Mouse (Mus musculus) heart, embryonic 16.5 days (tissue): Measurements from ENCODE around the gene Tmem108. TPM values are rescaled to one million over a fixed set of nuclear protein-coding genes. Genes with fewer than 3 reads are reported as not detected.
A peak's percentile ranks its signal among the peaks of the same experiment; 100 is the strongest.

ENCODE experiments used
- ATAC-seq: fragments of 200-750 bp; cut with Nextera tagmentation; replicated peaks from 2 replicates; pipeline ENCODE4 v1.8.0; 2017; ENCODE audit warnings: moderate number of reproducible peaks; ENCODE audit not compliant: insufficient read depth, low FRiP score; ENCODE audit errors: extremely low read depth
- H3K27ac ChIP-seq: fragments of 300-500 bp; sonication (generic); 2 replicates; pipeline ENCODE4 v1.5.1; 2014; ENCODE audit warnings: mild to moderate bottlenecking, low read length, control low read depth, moderate library complexity
- H3K27me3 ChIP-seq: fragments of 300-500 bp; sonication (generic); 2 replicates; pipeline ENCODE4 v1.6.1; 2014; ENCODE audit warnings: low read length, mixed read lengths; ENCODE audit not compliant: control insufficient read depth, insufficient read depth
- H3K36me3 ChIP-seq: fragments of 300-500 bp; sonication (generic); 2 replicates; pipeline ENCODE4 v1.6.1; 2014; ENCODE audit not compliant: control insufficient read depth, insufficient read depth
- H3K4me1 ChIP-seq: fragments of 300-500 bp; sonication (generic); 2 replicates; pipeline ENCODE4 v1.6.1; 2014; ENCODE audit warnings: low read length, mixed read lengths; ENCODE audit not compliant: control insufficient read depth, insufficient read depth
- H3K4me2 ChIP-seq: fragments of 300-500 bp; sonication (generic); 2 replicates; pipeline ENCODE4 v1.6.1; 2014; ENCODE audit warnings: low read depth, mild to moderate bottlenecking, control low read depth, low read length
- H3K4me3 ChIP-seq: fragments of 300-500 bp; sonication (generic); 2 replicates; pipeline ENCODE4 v1.5.1; 2014; ENCODE audit warnings: mild to moderate bottlenecking, control low read depth, low read length
- H3K9ac ChIP-seq: fragments of 300-500 bp; sonication (generic); 2 replicates; pipeline ENCODE4 v1.6.1; 2014; ENCODE audit warnings: low read length, control low read depth
- H3K9me3 ChIP-seq: fragments of 300-500 bp; sonication (generic); replicated peaks from 2 replicates; pipeline ENCODE4 v1.6.1; 2016; ENCODE audit warnings: low read length; ENCODE audit not compliant: control insufficient read depth
- WGBS: fragments of 180-500 bp; shearing (Covaris S2); extraction: QIAGEN DNeasy Blood & Tissue Kit; methylation state at CpG from one replicate; pipeline ENCODE4 v1.1.7; 2014; 5-methylcytosine and 5-hydroxymethylcytosine counted together
- polyA plus RNA-seq: library from polyadenylated mRNA; unstranded; fragments of >200 nt; fragmentation: Nextera tagmentation; extraction: Ambion mirVana; gene quantifications from 2 replicates; pipeline ENCODE4 v1.2.1, GENCODE M21; 2015

Tmem108 gene
- polyA plus RNA-seq, 1 experiment from 2014 or later = 44.8 TPM

GRCm38 (mm10) chr9:103575901-103576300 lies 185.7 kb downstream of the Tmem108 start:
- Histone ChIP-seq H3K9ac (no peak overlapping the region), H3K4me2 (no peak overlapping the region), H3K4me3 (no peak overlapping the region), H3K27ac (no peak overlapping the region), H3K4me1 (peaks cover 16% of the 10 kb centered on the region), H3K27me3 (no peaks in the 10 kb centered on the region), H3K36me3 (no peaks in the 10 kb centered on the region), H3K9me3 (no peaks in the 10 kb centered on the region)
- 81% methylated on average over 5 of the region's 5 CpGs for WGBS
- ATAC-seq = no peak

- no peaks in the 10 kb centered on the region for H3K36me3 ChIP-seq
- no peak overlapping the region for H3K4me2 ChIP-seq
- no peak overlapping the region for H3K27ac ChIP-seq
- peak overlapping the region; percentile 14; the same call in 1 of the 2 replicates for H3K9ac ChIP-seq
- 28% methylated on average over 5 of the region's 5 CpGs for WGBS
- H3K4me3 ChIP-seq = no peak overlapping the region
- ATAC-seq = no peak
- H3K4me1 ChIP-seq = peaks cover 11% of the 10 kb centered on the region
- H3K27me3 ChIP-seq = no peaks in the 10 kb centered on the region
- H3K9me3 ChIP-seq = no peaks in the 10 kb centered on the region
Measured at GRCm38 (mm10) chr9:103573994-103574750, 187.5 kb downstream of the Tmem108 start.

GRCm38 (mm10) chr9:103570158-103570741 lies 191.4 kb downstream of the Tmem108 start:
- Histone ChIP-seq H3K9me3 (no peaks in the 10 kb centered on the region), H3K9ac (no peak overlapping the region)
- WGBS = 78% methylated on average over 14 of the region's 14 CpGs

GRCm38 (mm10) chr9:103568983-103569382 lies 192.7 kb downstream of the Tmem108 start:
- no peak overlapping the region for H3K9ac ChIP-seq

More at GRCm38 (mm10) chr9:103570158-103570741, 191.4 kb downstream of the Tmem108 start:
- H3K27me3 ChIP-seq = no peaks in the 10 kb centered on the region
- no peak overlapping the region for H3K4me3 ChIP-seq
- H3K4me1 ChIP-seq = peaks cover 8% of the 10 kb centered on the region
- H3K4me2 ChIP-seq = no peak overlapping the region
- no peak overlapping the region for H3K27ac ChIP-seq
- no peaks in the 10 kb centered on the region for H3K36me3 ChIP-seq
- ATAC-seq = no peak

GRCm38 (mm10) chr9:103565186-103565585 lies 196.5 kb downstream of the Tmem108 start:
- Histone ChIP-seq H3K9me3 (peaks cover 4% of the 10 kb centered on the region), H3K4me3 (no peak overlapping the region), H3K27me3 (no peaks in the 10 kb centered on the region), H3K27ac (no peak overlapping the region), H3K36me3 (no peaks in the 10 kb centered on the region), H3K4me1 (peaks cover 4% of the 10 kb centered on the region; the same call in 1 of the 2 replicates), H3K4me2 (no peak overlapping the region), H3K9ac (no peak overlapping the region)
- WGBS = 88% methylated on average over 9 of the region's 9 CpGs
- no peak for ATAC-seq

More at GRCm38 (mm10) chr9:103568983-103569382, 192.7 kb downstream of the Tmem108 start:
- no peak overlapping the region for H3K4me2 ChIP-seq
- H3K4me1 ChIP-seq = peaks cover 4% of the 10 kb centered on the region; the same call in 1 of the 2 replicates
- no peak overlapping the region for H3K4me3 ChIP-seq
- H3K36me3 ChIP-seq = no peaks in the 10 kb centered on the region
- H3K27ac ChIP-seq = no peak overlapping the region
- WGBS = 56% methylated on average over 9 of the region's 9 CpGs
- H3K9me3 ChIP-seq = no peaks in the 10 kb centered on the region
- peak; percentile 50 for ATAC-seq
- no peaks in the 10 kb centered on the region for H3K27me3 ChIP-seq

- H3K4me3 ChIP-seq = no peak overlapping the region
- H3K9ac ChIP-seq = no peak overlapping the region
- H3K27ac ChIP-seq = no peak overlapping the region
- H3K9me3 ChIP-seq = peaks cover 4% of the 10 kb centered on the region
- no peaks in the 10 kb centered on the region for H3K36me3 ChIP-seq
- H3K4me2 ChIP-seq = no peak overlapping the region
- 49% methylated on average over 10 of the region's 10 CpGs for WGBS
- ATAC-seq = peak; percentile 40; the same call in 1 of the 2 replicates
- H3K27me3 ChIP-seq = no peaks in the 10 kb centered on the region
- peaks cover 6% of the 10 kb centered on the region for H3K4me1 ChIP-seq
Measured at GRCm38 (mm10) chr9:103563864-103564610, 197.6 kb downstream of the Tmem108 start.

- no peaks in the 10 kb centered on the region for H3K36me3 ChIP-seq
- H3K4me1 ChIP-seq = peaks cover 16% of the 10 kb centered on the region
- H3K27me3 ChIP-seq = no peaks in the 10 kb centered on the region
- WGBS = 89% methylated on average over 1 of the region's 1 CpGs
- no peak for ATAC-seq
- no peak overlapping the region for H3K27ac ChIP-seq
- H3K4me3 ChIP-seq = no peak overlapping the region
- H3K9me3 ChIP-seq = peaks cover 4% of the 10 kb centered on the region
- H3K4me2 ChIP-seq = no peak overlapping the region
- H3K9ac ChIP-seq = no peak overlapping the region
Measured at GRCm38 (mm10) chr9:103562063-103562462, 199.6 kb downstream of the Tmem108 start.

GRCm38 (mm10) chr9:103558741-103559140 lies 202.9 kb downstream of the Tmem108 start:
- Histone ChIP-seq H3K9ac (no peak overlapping the region), H3K4me1 (peaks cover 16% of the 10 kb centered on the region), H3K4me3 (no peak overlapping the region), H3K36me3 (no peaks in the 10 kb centered on the region), H3K27ac (no peak overlapping the region; the same call in 1 of the 2 replicates), H3K9me3 (peaks cover 4% of the 10 kb centered on the region), H3K4me2 (no peak overlapping the region), H3K27me3 (no peaks in the 10 kb centered on the region)
- ATAC-seq = no peak
- 45% methylated on average over 6 of the region's 6 CpGs for WGBS
